13 mouse cellular contexts compared by ENCODE assay signal in the genomic region with DNA sequence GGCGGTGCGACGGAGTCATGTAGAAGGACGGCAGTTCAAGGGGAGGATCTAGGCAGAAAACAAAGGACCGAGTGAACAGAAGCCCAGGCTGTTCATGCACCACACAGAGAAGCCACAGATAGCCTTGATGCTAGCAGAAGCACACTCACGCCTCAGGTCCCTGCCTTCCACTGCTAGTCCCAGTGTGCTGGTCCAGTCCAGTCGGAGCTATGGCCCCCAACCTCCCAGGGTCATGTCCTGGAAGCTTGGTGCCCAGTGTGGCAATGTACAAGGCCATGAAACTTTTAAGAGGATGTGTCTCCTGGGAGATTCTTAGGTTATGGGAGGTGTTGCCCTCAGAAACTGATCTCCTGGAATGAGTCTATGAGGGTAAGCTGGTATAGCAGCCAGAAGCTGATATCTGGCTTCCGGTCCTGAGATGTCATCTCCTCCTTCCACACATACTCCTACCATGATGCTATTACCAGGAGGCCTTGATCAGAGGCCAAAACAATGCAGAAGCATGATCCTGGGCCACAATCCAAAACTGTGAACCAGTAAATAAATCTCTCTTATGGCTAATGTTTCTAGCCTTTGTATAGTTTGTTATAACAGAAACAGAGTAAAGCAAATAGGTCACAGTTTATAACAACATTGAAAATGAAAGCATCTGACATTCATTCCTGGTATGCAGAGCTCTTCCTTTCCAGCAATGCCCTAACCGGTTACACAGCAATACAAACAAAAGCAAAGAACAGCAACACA. TPM values are rescaled to one million over a fixed set of nuclear protein-coding genes. Genes with fewer than 3 reads are reported as not detected.
DNase-seq lines count a peak whose midpoint lies in the region; ATAC-seq lines count a peak whose summit lies in the region.
"Had no signal": no experiment of that assay in that cellular context is flagged by ENCODE, and none has a peak within 500 bp of the region (broad histone marks: within the 10 kb centered on the region; RNA-seq: fewer than 3 reads in every experiment).

No protein-coding gene starts in this region.

- H3K4me3 ChIP-seq in kidney, embryonic 16.5 days (ENCODE audit: low read length), result no peak overlapping the region
- H3K4me3 ChIP-seq: embryonic facial prominence, embryonic 12.5 days; liver, embryonic 13.5 days; midbrain, embryonic 15.5 days; neural tube, embryonic 15.5 days had no signal

- no peaks in the 10 kb centered on the region for H3K9me3 ChIP-seq in kidney, embryonic 16.5 days (ENCODE audit: low read length)
- H3K9me3 ChIP-seq: embryonic facial prominence, embryonic 12.5 days; liver, embryonic 13.5 days; midbrain, embryonic 15.5 days; neural tube, embryonic 15.5 days had no signal

- ATAC-seq in kidney, embryonic 16.5 days (ENCODE audit: low FRiP score, low TSS enrichment), result peak; percentile 68
- ATAC-seq: hindbrain, embryonic 16.5 days; midbrain, embryonic 15.5 days had no signal

- no peak overlapping the region for H3K9ac ChIP-seq in kidney, embryonic 16.5 days (replicated peaks; ENCODE audit: low read length)
- H3K9ac ChIP-seq: embryonic facial prominence, embryonic 12.5 days; liver, embryonic 13.5 days; midbrain, embryonic 15.5 days; neural tube, embryonic 15.5 days had no signal

- H3K27me3 ChIP-seq in kidney, embryonic 16.5 days (ENCODE audit: insufficient read depth, low read length), result no peaks in the 10 kb centered on the region
- H3K27me3 ChIP-seq: embryonic facial prominence, embryonic 12.5 days; liver, embryonic 13.5 days; midbrain, embryonic 15.5 days; neural tube, embryonic 15.5 days had no signal

- H3K4me1 ChIP-seq in kidney, embryonic 16.5 days (ENCODE audit: insufficient read depth, low read length), result no peaks in the 10 kb centered on the region; the same call in 1 of the 2 replicates
- H3K4me1 ChIP-seq: embryonic facial prominence, embryonic 12.5 days; liver, embryonic 13.5 days; midbrain, embryonic 15.5 days; neural tube, embryonic 15.5 days had no signal

- 71% methylated on average over 9 of the region's 9 CpGs for WGBS in kidney, embryonic 16.5 days

- H3K27ac ChIP-seq in kidney, embryonic 16.5 days (ENCODE audit: low read length), result peak overlapping the region; percentile 48; the same call in 1 of the 2 replicates
- H3K27ac ChIP-seq: embryonic facial prominence, embryonic 12.5 days; liver, embryonic 13.5 days; midbrain, embryonic 15.5 days; neural tube, embryonic 15.5 days had no signal

- H3K4me2 ChIP-seq in kidney, embryonic 16.5 days (replicated peaks; ENCODE audit: low read depth, low read length), result no peak overlapping the region
- H3K4me2 ChIP-seq: embryonic facial prominence, embryonic 12.5 days; liver, embryonic 13.5 days; midbrain, embryonic 15.5 days; neural tube, embryonic 15.5 days had no signal

- H3K36me3 ChIP-seq in kidney, embryonic 16.5 days (ENCODE audit: insufficient read depth, low read length), result peaks cover 31% of the 10 kb centered on the region
- H3K36me3 ChIP-seq: midbrain, embryonic 15.5 days; neural tube, embryonic 15.5 days had no signal

- DNase-seq in kidney, adult 9 months, result peak; percentile 18
- DNase-seq in kidney, adult 11 months, result no peak
- peak; percentile 41 for DNase-seq in adrenal gland, adult 8-10 months
- peak; percentile 67 to 69 for DNase-seq in lung, postnatal 4 days
- no peak for DNase-seq in cerebellum, adult 8-10 months
- DNase-seq in cerebellum, postnatal 25 days, result no peak
- DNase-seq: cerebellum, adult 11 months; liver, embryonic 13.5 days had no signal

RNA-seq across cellular contexts. Expression of a gene that starts 51.7 kb away (rescaled TPM):
- 10 to 100 TPM; 41.5 to 57.4 (median 47.3) TPM for total RNA-seq in adrenal gland, adult 8-10 months (2022)
- 18.3 and 35.3 TPM in 2 replicates for polyA plus RNA-seq in kidney, embryonic 16.5 days (2015; fragmentation: Nextera tagmentation; extraction: Ambion mirVana)

Comparison
In these comparisons a context has a peak if more than half of its experiments do, and no peak if none do; other contexts are left out.
1. DNase-seq: peak in kidney, adult 9 months (single experiment), adrenal gland, adult 8-10 months (single experiment) and lung, postnatal 4 days (2 of 2); none in kidney, adult 11 months (single experiment), cerebellum, adult 8-10 months (single experiment) and cerebellum, postnatal 25 days (0 of 2).